Mouse (Mus musculus) myocyte (in vitro differentiated cells): ENCODE data around the gene Apol8.

Experiments used
- CEBPB ChIP-seq: IDR thresholded peaks from 2 replicates; pipeline ENCODE4 v1.6.1; 2011; ENCODE audit warnings: mild to moderate bottlenecking, moderate library complexity; ENCODE audit not compliant: poor library complexity, insufficient read depth, severe bottlenecking
- E2F4 ChIP-seq: IDR thresholded peaks from one replicate; pipeline ENCODE4 v1.6.1; 2011; ENCODE audit warnings: mild to moderate bottlenecking, control low read depth, moderate library complexity; ENCODE audit not compliant: insufficient read depth
- MAX ChIP-seq: IDR thresholded peaks from one replicate; pipeline ENCODE4 v1.6.1; 2011; ENCODE audit warnings: low read depth, mild to moderate bottlenecking, control low read depth
- MYOD1 ChIP-seq, 3 experiments: IDR thresholded peaks; one replicate each; pipeline ENCODE4 v1.6.1; 2011; ENCODE audit warnings: control low read depth in 2 of 3, low read depth in 2 of 3, mild to moderate bottlenecking in 2 of 3, moderate library complexity in 1 of 3; ENCODE audit not compliant: insufficient read length in 2 of 3, control insufficient read depth in 1 of 3
- MYOG ChIP-seq, 3 experiments: IDR thresholded peaks; one replicate each; pipeline ENCODE4 v1.6.1; 2011; ENCODE audit warnings: control low read depth in 2 of 3, low read depth in 2 of 3, mild to moderate bottlenecking in 2 of 3; ENCODE audit not compliant: insufficient read length in 2 of 3, control insufficient read depth in 1 of 3, insufficient read depth in 1 of 3
- POLR2A ChIP-seq: IDR thresholded peaks from one replicate; pipeline ENCODE4 v1.6.1; 2011; ENCODE audit warnings: low read depth, mild to moderate bottlenecking, control low read depth, moderate library complexity; ENCODE audit not compliant: insufficient read length
- POLR2AphosphoS2 ChIP-seq: IDR thresholded peaks from one replicate; pipeline ENCODE4 v1.6.1; 2011; ENCODE audit warnings: low read depth, control low read depth; ENCODE audit not compliant: insufficient read length
- SRF ChIP-seq: IDR thresholded peaks from one replicate; pipeline ENCODE4 v1.6.1; 2011; ENCODE audit warnings: low read depth; ENCODE audit not compliant: control insufficient read depth, insufficient read length
- TCF12 ChIP-seq: IDR thresholded peaks from one replicate; pipeline ENCODE4 v1.6.1; 2011; ENCODE audit warnings: mild to moderate bottlenecking, control low read depth; ENCODE audit not compliant: poor library complexity, insufficient read depth, severe bottlenecking
- USF1 ChIP-seq: IDR thresholded peaks from one replicate; pipeline ENCODE4 v1.6.1; 2011; ENCODE audit warnings: low read depth, mild to moderate bottlenecking, control low read depth, moderate library complexity

GRCm38 (mm10) chr15:77788356-77788755 is 31.6 kb upstream of the Apol8 start:
- no peak for TF ChIP-seq SRF
- TF ChIP-seq POLR2A = peak; percentile 46
- TF ChIP-seq CEBPB = no peak
- TF ChIP-seq MAX = no peak
- TF ChIP-seq MYOG (IDR thresholded peaks at IDR 0.05; ENCODE audit: control insufficient read depth in 1 of 3, insufficient read depth in 1 of 3, insufficient read length in 2 of 3, low read depth in 2 of 3) = peak; percentile 70 to 95 (median 73)
- TF ChIP-seq POLR2AphosphoS2 = no peak
- TF ChIP-seq E2F4 = no peak
- peak; percentile 82 for TF ChIP-seq TCF12
- no peak for TF ChIP-seq USF1
- TF ChIP-seq MYOD1 (IDR thresholded peaks at IDR 0.05; ENCODE audit: control insufficient read depth in 1 of 3, insufficient read length in 2 of 3, low read depth in 2 of 3) = peak; percentile 67 to 96 (median 96)
